Mouse (Mus musculus) intestine, postnatal 0 days (tissue): ENCODE measurements around the gene Rph3a. TPM values are rescaled to one million over a fixed set of nuclear protein-coding genes. Genes with fewer than 3 reads are reported as not detected.

Source experiments
- ATAC-seq: fragments of 200-750 bp; cut with Nextera tagmentation; 2 replicates; pipeline ENCODE4 v1.8.0; 2017; ENCODE audit warnings: mild to moderate bottlenecking, moderate TSS enrichment, moderate library complexity
- H3K27ac ChIP-seq: fragments of 300-500 bp; sonication (generic); 2 replicates; pipeline ENCODE4 v1.5.1; 2014; ENCODE audit warnings: mild to moderate bottlenecking, low read depth, low read length, moderate library complexity
- H3K27me3 ChIP-seq: fragments of 300-500 bp; sonication (generic); replicated peaks from 2 replicates; pipeline ENCODE4 v1.6.1; 2014; ENCODE audit warnings: low read length, mixed read lengths; ENCODE audit not compliant: control insufficient read depth, insufficient read depth
- H3K36me3 ChIP-seq: fragments of 300-500 bp; sonication (generic); 2 replicates; pipeline ENCODE4 v1.6.1; 2014; ENCODE audit warnings: mild to moderate bottlenecking, moderate library complexity; ENCODE audit not compliant: control insufficient read depth, insufficient read depth
- H3K4me1 ChIP-seq: fragments of 300-500 bp; sonication (generic); replicated peaks from 2 replicates; pipeline ENCODE4 v1.6.1; 2014; ENCODE audit warnings: antibody characterized with exemption, low read length, mixed read lengths; ENCODE audit not compliant: control insufficient read depth, insufficient read depth
- H3K4me2 ChIP-seq: fragments of 300-500 bp; sonication (generic); replicated peaks from 2 replicates; pipeline ENCODE4 v1.6.1; 2014; ENCODE audit warnings: low read depth, mild to moderate bottlenecking, moderate library complexity
- H3K4me3 ChIP-seq: fragments of 300-500 bp; sonication (generic); 2 replicates; pipeline ENCODE4 v1.5.1; 2014; ENCODE audit warnings: low read depth, low read length
- H3K9ac ChIP-seq: fragments of 300-500 bp; sonication (generic); 2 replicates; pipeline ENCODE4 v1.6.1; 2014; ENCODE audit warnings: mild to moderate bottlenecking, low read depth, low read length
- H3K9me3 ChIP-seq: fragments of 300-500 bp; sonication (generic); 2 replicates; pipeline ENCODE4 v1.6.1; 2016; ENCODE audit warnings: mixed run types; ENCODE audit not compliant: control insufficient read depth
- CTCF ChIP-seq: sonication (generic); IDR thresholded peaks from 2 replicates; pipeline ENCODE4 v1.5.1; 2016; ENCODE audit warnings: low read depth, mild to moderate bottlenecking, control low read depth, antibody characterized with exemption, moderate library complexity
- WGBS: fragments of 180-500 bp; shearing (Covaris S2); extraction: QIAGEN DNeasy Blood & Tissue Kit; methylation state at CpG from one replicate; pipeline ENCODE4 v1.1.7; 2014; 5-methylcytosine and 5-hydroxymethylcytosine counted together
- polyA plus RNA-seq: library from polyadenylated mRNA; unstranded; fragments of >200 nt; fragmentation: Nextera tagmentation; extraction: Ambion mirVana; gene quantifications from 2 replicates; pipeline ENCODE4 v1.2.1, GENCODE M21; 2015

The Rph3a gene
- polyA plus RNA-seq, 1 experiment from 2014 or later: 0.48 TPM

DNA sequence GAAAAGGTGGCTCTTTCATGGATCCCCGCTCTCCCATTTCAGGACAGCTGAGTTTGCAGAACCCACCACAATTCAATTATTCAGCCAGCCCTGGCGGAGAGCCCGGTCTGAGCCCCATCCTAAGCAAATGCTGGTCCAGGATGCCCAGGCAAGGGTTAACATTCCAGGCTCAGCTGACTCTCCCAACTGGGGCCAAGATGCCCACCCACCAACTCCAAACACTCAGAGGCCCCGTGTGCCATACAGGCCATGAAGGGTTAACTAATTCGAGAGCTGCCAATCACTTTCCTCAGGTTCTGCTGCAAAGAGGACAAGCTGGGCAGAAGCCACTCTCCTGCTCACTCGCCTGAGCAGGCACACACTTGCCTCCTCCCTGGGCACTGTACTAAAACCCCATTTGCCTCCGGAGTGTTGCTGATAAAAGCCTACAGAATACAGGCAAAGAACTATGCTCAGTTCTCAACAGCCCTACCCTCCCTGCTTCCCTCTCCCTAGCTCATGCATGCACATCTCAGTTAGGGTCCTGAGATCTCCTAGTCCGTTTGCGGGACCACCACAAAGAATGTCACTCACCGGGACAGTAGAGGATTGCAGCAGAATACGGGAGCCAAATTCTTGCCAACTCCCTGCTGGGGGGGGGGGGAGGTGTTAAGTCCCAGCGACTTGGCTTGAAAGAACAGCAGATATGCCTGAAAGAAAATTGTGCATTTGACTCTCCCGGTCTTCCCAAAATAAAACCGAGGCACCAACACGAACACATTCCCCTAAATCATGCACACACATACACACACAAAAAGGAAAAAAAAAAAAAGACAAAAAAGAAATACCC is 1.3 kb downstream of the Rph3a start:
- no peak overlapping the region for H3K27ac ChIP-seq
- WGBS: 18% methylated on average over 15 of the region's 15 CpGs
- H3K9ac ChIP-seq: no peak overlapping the region
- ATAC-seq: no peak
- no peaks in the 10 kb centered on the region for H3K9me3 ChIP-seq
- TF ChIP-seq CTCF: no peak
- 0 out of 2 replicates have a peak, but pooled peaks cover 6% of the 10 kb centered on the region for H3K27me3 ChIP-seq
- H3K4me2 ChIP-seq: no peak overlapping the region
- H3K36me3 ChIP-seq: no peaks in the 10 kb centered on the region
- H3K4me1 ChIP-seq: no peaks in the 10 kb centered on the region
- H3K4me3 ChIP-seq: no peak overlapping the region

DNA sequence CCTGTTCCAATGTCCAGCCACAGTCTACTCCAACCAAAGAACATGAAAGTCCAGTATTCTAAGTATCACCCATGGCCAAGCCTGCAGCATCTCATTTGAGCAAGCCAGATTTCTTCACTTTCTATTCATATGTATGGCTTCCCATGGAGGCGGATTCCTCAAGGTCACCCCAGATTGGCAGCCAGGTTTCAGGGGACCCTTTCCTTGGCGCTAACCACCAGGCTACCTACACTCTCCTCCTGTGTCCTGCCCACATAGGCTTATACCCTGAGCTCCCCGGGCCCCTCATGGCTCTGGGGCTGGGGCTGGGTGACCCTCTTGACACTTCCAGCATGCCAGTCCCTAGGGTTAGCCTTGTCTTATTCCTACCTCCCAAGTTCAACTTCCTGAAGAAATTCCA is 2.3 kb downstream of the Rph3a start:
- Histone ChIP-seq H3K9ac (no peak overlapping the region), H3K4me2 (no peak overlapping the region), H3K4me1 (no peaks in the 10 kb centered on the region), H3K9me3 (no peaks in the 10 kb centered on the region), H3K27ac (no peak overlapping the region), H3K4me3 (no peak overlapping the region), H3K36me3 (no peaks in the 10 kb centered on the region), H3K27me3 (0 out of 2 replicates have a peak, but pooled peaks cover 6% of the 10 kb centered on the region)
- no peak for TF ChIP-seq CTCF
- 77% methylated on average over 3 of the region's 3 CpGs for WGBS
- ATAC-seq: no peak

DNA sequence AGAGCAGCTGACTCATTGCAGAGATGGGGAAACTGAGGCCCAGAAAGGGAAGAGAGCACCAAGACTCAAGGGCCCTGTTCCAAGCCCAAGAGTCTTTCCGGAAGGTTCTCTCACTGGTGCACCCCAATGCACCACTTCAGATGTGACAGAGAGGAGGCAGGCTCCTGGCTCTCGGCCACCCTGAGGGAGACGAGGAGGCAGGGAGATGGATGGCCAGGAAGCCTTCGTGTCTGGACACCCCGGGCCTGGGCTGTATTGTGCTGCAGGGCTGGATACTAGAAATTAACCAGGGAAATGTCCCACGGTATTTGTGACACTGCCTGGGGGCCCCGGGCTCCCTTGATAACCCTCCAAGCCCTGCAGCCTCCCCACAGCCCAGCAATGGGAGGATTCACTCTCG is 2.8 kb downstream of the Rph3a start:
- no peaks in the 10 kb centered on the region for H3K9me3 ChIP-seq
- no peak overlapping the region for H3K4me3 ChIP-seq
- no peak for TF ChIP-seq CTCF
- no peak overlapping the region for H3K4me2 ChIP-seq
- H3K27me3 ChIP-seq: 0 out of 2 replicates have a peak, but pooled peaks cover 6% of the 10 kb centered on the region
- H3K4me1 ChIP-seq: no peaks in the 10 kb centered on the region
- ATAC-seq: no peak
- 62% methylated on average over 8 of the region's 8 CpGs for WGBS
- no peaks in the 10 kb centered on the region for H3K36me3 ChIP-seq
- no peak overlapping the region for H3K27ac ChIP-seq
- no peak overlapping the region for H3K9ac ChIP-seq

DNA sequence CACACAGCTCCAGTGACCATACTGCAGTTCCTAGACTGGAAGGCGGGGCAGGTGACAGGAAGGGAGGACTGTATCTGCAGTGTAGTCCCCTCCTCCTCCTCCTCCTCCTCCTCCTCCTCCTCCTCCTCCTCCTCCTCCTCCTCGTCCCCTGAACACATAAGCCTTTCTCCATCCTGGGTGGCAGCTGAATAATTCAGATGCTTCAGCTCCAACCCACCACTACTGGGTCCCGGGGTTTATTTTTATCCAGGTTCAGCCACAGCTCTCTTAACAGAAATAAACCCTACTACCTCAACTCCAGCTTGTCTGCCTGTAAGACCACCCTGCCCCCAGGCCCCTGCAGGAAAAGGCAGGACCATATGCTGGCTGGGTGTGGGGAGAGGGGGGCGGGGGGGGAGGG is 3.7 kb downstream of the Rph3a start:
- no peak overlapping the region for H3K4me3 ChIP-seq
- H3K9ac ChIP-seq: no peak overlapping the region
- H3K4me1 ChIP-seq: no peaks in the 10 kb centered on the region
- WGBS: 58% methylated on average over 3 of the region's 4 CpGs
- no peaks in the 10 kb centered on the region for H3K9me3 ChIP-seq
- H3K27me3 ChIP-seq: 0 out of 2 replicates have a peak, but pooled peaks cover 6% of the 10 kb centered on the region
- no peak overlapping the region for H3K4me2 ChIP-seq
- ATAC-seq: no peak
- no peaks in the 10 kb centered on the region for H3K36me3 ChIP-seq
- no peak overlapping the region for H3K27ac ChIP-seq
- TF ChIP-seq CTCF: no peak

DNA sequence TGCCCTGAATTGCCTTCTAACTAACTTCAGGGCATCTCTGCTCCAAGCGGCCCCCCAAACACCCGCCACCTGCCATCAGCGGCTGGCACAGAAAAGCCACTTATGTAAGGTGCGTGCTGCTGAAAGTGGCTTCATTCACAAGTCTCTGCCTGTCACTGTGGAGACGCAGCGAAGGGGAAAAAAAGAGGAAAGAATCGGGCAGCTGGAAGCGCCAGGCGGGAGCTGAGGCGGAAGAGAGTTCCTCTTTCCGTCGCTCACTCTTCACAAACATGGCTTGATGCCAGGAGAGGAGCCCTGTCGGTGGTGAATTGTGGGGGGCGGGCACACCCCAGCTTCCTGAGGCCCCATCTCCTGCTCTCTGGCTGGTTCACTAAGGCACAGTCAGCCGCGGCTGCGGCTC is 6.1 kb downstream of the Rph3a start:
- Histone ChIP-seq H3K36me3 (no peaks in the 10 kb centered on the region), H3K4me2 (no peak overlapping the region), H3K9ac (no peak overlapping the region), H3K4me3 (no peak overlapping the region), H3K27me3 (no peaks in the 10 kb centered on the region), H3K27ac (no peak overlapping the region), H3K4me1 (no peaks in the 10 kb centered on the region), H3K9me3 (no peaks in the 10 kb centered on the region)
- 35% methylated on average over 17 of the region's 17 CpGs for WGBS
- TF ChIP-seq CTCF: no peak
- ATAC-seq: no peak

DNA sequence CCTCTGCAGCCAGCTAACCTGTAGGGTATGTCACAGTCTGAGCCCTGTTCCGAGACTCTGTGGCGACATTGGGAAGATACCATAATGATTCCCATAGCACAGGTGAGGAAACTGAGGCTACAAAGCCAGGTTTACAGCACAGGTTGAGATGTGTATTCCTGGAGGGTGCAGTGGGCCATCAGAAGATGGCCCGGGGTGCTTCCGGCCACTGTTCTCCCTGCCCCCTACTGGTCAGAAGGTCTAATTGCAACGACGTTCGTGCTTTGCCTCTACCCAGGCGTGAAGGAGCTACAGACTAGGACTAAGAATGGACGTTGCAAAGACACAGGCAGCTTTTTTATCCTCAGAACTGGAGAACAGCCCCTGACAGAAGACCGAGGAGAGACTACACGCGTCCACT is 10.3 kb downstream of the Rph3a start:
- ATAC-seq: no peak
- Histone ChIP-seq H3K4me2 (no peak overlapping the region), H3K9ac (no peak overlapping the region), H3K36me3 (no peaks in the 10 kb centered on the region), H3K4me3 (no peak overlapping the region), H3K4me1 (no peaks in the 10 kb centered on the region), H3K9me3 (no peaks in the 10 kb centered on the region), H3K27ac (no peak overlapping the region), H3K27me3 (no peaks in the 10 kb centered on the region)
- 29% methylated on average over 12 of the region's 12 CpGs for WGBS
- TF ChIP-seq CTCF: peak; percentile 65
